Mouse (Mus musculus): ENCODE results near the gene Wdr25. TPM values are rescaled to one million over a fixed set of nuclear protein-coding genes. Genes with fewer than 3 reads are reported as not detected.
A peak's percentile ranks its signal among the peaks of the same experiment; 100 is the strongest.

Wdr25 gene
- polyA plus RNA-seq, 2 experiments from 2014 or later = 3.3 to 6.9 TPM

GRCm38 (mm10) chr12:108990425-108990824 is 97.0 kb downstream of the Wdr25 start:
- no peak for ATAC-seq

GRCm38 (mm10) chr12:108993046-108993445 is 99.6 kb downstream of the Wdr25 start:
- ATAC-seq = no peak

GRCm38 (mm10) chr12:108994436-108995031 is 101.1 kb downstream of the Wdr25 start:
- ATAC-seq = no peak

- no peak for ATAC-seq
These were observed 102.7 kb downstream of the Wdr25 start for GRCm38 (mm10) chr12:108995976-108996636.

- ATAC-seq = no peak
These were observed 103.8 kb downstream of the Wdr25 start for GRCm38 (mm10) chr12:108997249-108997648.

GRCm38 (mm10) chr12:109002978-109003377 is 109.5 kb downstream of the Wdr25 start:
- no peak for ATAC-seq

- ATAC-seq = no peak
These were observed 116.7 kb downstream of the Wdr25 start for GRCm38 (mm10) chr12:109010070-109010649.

- ATAC-seq = no peak
These were observed 128.8 kb downstream of the Wdr25 start for GRCm38 (mm10) chr12:109022181-109022691.

GRCm38 (mm10) chr12:109022966-109023365 is 129.5 kb downstream of the Wdr25 start:
- ATAC-seq = no peak

GRCm38 (mm10) chr12:109023780-109024179 is 130.3 kb downstream of the Wdr25 start:
- no peak for ATAC-seq

GRCm38 (mm10) chr12:109037026-109037425 is 143.6 kb downstream of the Wdr25 start:
- no peak for ATAC-seq

- ATAC-seq = no peak
These were observed 144.9 kb downstream of the Wdr25 start for GRCm38 (mm10) chr12:109038179-109038819.

- ATAC-seq = no peak
These were observed 145.9 kb downstream of the Wdr25 start for GRCm38 (mm10) chr12:109039311-109039710.

- no peak for ATAC-seq
These were observed 151.1 kb downstream of the Wdr25 start for GRCm38 (mm10) chr12:109044497-109044896.

- ATAC-seq = no peak
These were observed 152.2 kb downstream of the Wdr25 start for GRCm38 (mm10) chr12:109045581-109045980.

GRCm38 (mm10) chr12:109049949-109050348 is 156.5 kb downstream of the Wdr25 start:
- no peak for ATAC-seq

GRCm38 (mm10) chr12:109053020-109053806 is 159.8 kb downstream of the Wdr25 start:
- no peak for ATAC-seq

GRCm38 (mm10) chr12:109057736-109058135 is 164.3 kb downstream of the Wdr25 start:
- no peak for ATAC-seq

GRCm38 (mm10) chr12:109058660-109059059 is 165.2 kb downstream of the Wdr25 start:
- ATAC-seq = no peak

- peak; percentile 65 for ATAC-seq
These were observed 174.2 kb downstream of the Wdr25 start for GRCm38 (mm10) chr12:109067561-109068135.

- peak; percentile 55 for ATAC-seq
These were observed 174.8 kb downstream of the Wdr25 start, which contains the start of gene Begain for GRCm38 (mm10) chr12:109068167-109068653. Begain (minus strand) TSS chr12:109068217.

GRCm38 (mm10) chr12:109068738-109069137 is 175.3 kb downstream of the Wdr25 start:
- no peak for ATAC-seq
